Mouse (Mus musculus) liver, embryonic 13.5 days (tissue): ENCODE data around the gene Abhd10. TPM values are rescaled to one million over a fixed set of nuclear protein-coding genes. Genes with fewer than 3 reads are reported as not detected.

Experiments used
- ATAC-seq: fragments of 200-750 bp; cut with Nextera tagmentation; 2 replicates; pipeline ENCODE4 v1.8.0; 2017; ENCODE audit warnings: low read depth, mild to moderate bottlenecking, moderate number of reproducible peaks, moderate library complexity
- DNase-seq: peaks from one replicate; pipeline ENCODE4 v3.0.0; 2022
- H3K27ac ChIP-seq: fragments of 300-500 bp; sonication (generic); 2 replicates; pipeline ENCODE4 v1.5.1; 2015; ENCODE audit warnings: moderate library complexity, mild to moderate bottlenecking, inconsistent platforms
- H3K27me3 ChIP-seq: fragments of 300-500 bp; sonication (generic); 2 replicates; pipeline ENCODE4 v1.6.1; 2015; ENCODE audit warnings: mild to moderate bottlenecking, inconsistent platforms
- H3K36me3 ChIP-seq: fragments of 300-500 bp; sonication (generic); 2 replicates; pipeline ENCODE4 v1.6.1; 2015; ENCODE audit warnings: mild to moderate bottlenecking, inconsistent platforms
- H3K4me1 ChIP-seq: fragments of 300-500 bp; sonication (generic); replicated peaks from 2 replicates; pipeline ENCODE4 v1.6.1; 2015; ENCODE audit warnings: inconsistent platforms
- H3K4me2 ChIP-seq: fragments of 300-500 bp; sonication (generic); 2 replicates; pipeline ENCODE4 v1.6.1; 2015; ENCODE audit warnings: inconsistent platforms, mild to moderate bottlenecking, moderate library complexity
- H3K4me3 ChIP-seq: fragments of 300-500 bp; sonication (generic); replicated peaks from 2 replicates; pipeline ENCODE4 v1.5.1; 2015; ENCODE audit warnings: mild to moderate bottlenecking, inconsistent platforms
- H3K9ac ChIP-seq: fragments of 300-500 bp; sonication (generic); 2 replicates; pipeline ENCODE4 v1.6.1; 2015; ENCODE audit warnings: mild to moderate bottlenecking, inconsistent platforms
- H3K9me3 ChIP-seq: fragments of 300-500 bp; sonication (generic); replicated peaks from 2 replicates; pipeline ENCODE4 v1.6.1; 2016; ENCODE audit warnings: inconsistent platforms
- WGBS: fragments of 180-500 bp; shearing (Covaris S2); methylation state at CpG from one replicate; pipeline ENCODE4 v1.1.7; 2015; ENCODE audit not compliant: insufficient replicate concordance; 5-methylcytosine and 5-hydroxymethylcytosine counted together
- polyA plus RNA-seq: library from polyadenylated mRNA; unstranded; fragments of >200 nt; fragmentation: Nextera tagmentation; extraction: Ambion mirVana; gene quantifications from 2 replicates; pipeline ENCODE4 v1.2.1, GENCODE M21; 2015

Gene Abhd10
- 20.4 and 22.4 TPM in 2 replicates for polyA plus RNA-seq

DNA sequence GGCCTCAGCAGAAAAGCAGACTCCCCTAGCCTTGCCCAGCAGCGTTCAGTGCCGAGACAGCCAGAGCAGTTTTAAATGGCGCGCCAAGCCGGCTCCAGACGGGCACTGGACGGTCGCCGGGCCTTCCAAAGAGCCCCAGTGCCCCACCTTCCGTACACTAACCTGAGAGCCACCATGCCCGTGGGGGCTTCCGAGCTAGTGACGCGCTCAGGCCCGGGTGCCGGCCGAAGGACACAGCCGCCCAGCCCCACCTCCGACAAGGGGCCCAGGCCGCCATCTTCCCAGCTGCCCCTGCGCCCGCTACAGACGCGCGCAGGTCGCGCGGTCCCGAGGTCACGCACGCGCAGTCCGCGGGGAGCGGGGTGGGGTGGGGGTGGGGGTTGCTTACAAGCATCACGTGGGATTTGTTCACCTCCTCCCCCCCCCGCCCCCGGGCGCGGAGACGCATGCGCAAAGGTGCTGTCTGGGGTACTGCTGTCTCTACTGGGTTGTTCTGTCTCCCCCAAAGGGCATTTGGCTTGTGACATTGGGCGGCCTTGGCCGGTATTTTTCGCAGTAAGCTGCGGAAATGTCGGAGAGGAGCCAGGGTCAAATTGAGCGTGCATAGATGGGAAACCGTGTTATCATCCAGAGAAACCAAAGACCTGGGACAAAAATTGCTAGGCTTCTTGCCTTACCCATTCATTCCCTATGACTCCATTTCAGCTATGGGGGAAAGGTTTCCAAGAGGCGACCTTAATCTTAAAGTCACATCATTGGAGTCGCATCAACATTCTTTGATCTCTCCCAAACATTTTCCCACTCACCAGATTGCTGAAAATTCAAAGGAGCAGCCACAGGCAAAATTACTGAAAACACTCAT lies at the start of gene Abhd10:
Abhd10 (minus strand) TSS at position 341 of the 862 bp plus-strand sequence.
- Histone ChIP-seq H3K36me3 (peaks cover 11% of the 10 kb centered on the region; the same call in 1 of the 2 replicates), H3K4me1 (peaks cover 17% of the 10 kb centered on the region), H3K9me3 (no peaks in the 10 kb centered on the region), H3K27ac (peak within 1 kb of the TSS; percentile 84), H3K27me3 (no peaks in the 10 kb centered on the region), H3K9ac (peak within 1 kb of the TSS; percentile 90), H3K4me2 (peak within 1 kb of the TSS; percentile 70), H3K4me3 (peak within 1 kb of the TSS; percentile 86)
- ATAC-seq = peak; percentile 99
- under 1% methylated on average over 40 of the region's 51 CpGs for WGBS
- DNase-seq = peak; percentile 80

DNA sequence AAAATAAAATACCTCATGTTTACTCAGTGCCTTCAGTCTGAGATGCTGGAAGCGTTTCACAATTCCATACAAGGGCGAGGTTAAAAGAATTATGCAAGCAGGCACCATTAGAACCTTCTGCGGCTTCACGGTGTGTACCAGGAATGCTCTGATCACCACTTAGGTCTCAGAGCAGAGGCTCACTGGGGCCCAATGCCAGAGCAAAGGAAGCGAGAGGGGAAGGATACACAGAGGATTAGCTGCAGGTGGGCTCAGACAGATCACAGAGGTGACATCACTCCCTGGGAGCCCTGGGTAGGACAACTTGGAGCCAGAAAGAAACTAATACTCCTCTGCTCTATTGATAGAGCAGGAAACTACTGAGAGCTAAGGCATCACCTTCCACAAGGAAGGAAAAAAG lies 48.5 kb upstream of the Abhd10 start:
- no peak for ATAC-seq
- DNase-seq = no peak

DNA sequence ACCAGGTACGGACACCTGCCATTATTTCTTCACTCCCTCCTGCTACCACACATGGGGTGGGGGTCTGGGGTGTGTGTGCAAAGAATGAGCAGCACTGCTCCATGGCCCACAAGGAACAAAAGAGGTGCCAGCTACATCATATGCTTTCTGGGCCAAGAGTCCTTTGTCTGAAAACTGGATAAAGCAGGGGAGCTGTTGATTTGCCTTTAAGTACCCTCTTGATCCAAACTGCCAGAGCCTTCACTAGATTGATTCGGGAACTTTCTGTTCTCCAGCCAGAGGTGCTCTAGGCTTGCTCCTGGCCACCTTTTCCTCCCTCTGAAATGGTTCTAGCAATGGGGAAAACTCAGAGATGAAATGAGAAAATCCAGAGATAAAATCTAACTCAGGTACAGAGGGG lies 46.6 kb upstream of the Abhd10 start:
- 57% methylated on average over 2 of the region's 2 CpGs for WGBS

More for the DNA sequence above, 48.5 kb upstream of the Abhd10 start:
- Histone ChIP-seq H3K9ac (no peak overlapping the region), H3K4me2 (no peak overlapping the region), H3K36me3 (0 out of 2 replicates have a peak, but pooled peaks cover 4% of the 10 kb centered on the region), H3K27me3 (no peaks in the 10 kb centered on the region), H3K27ac (no peak overlapping the region), H3K4me1 (no peaks in the 10 kb centered on the region), H3K4me3 (no peak overlapping the region), H3K9me3 (no peaks in the 10 kb centered on the region)
- WGBS = 63% methylated on average over 5 of the region's 5 CpGs

DNA sequence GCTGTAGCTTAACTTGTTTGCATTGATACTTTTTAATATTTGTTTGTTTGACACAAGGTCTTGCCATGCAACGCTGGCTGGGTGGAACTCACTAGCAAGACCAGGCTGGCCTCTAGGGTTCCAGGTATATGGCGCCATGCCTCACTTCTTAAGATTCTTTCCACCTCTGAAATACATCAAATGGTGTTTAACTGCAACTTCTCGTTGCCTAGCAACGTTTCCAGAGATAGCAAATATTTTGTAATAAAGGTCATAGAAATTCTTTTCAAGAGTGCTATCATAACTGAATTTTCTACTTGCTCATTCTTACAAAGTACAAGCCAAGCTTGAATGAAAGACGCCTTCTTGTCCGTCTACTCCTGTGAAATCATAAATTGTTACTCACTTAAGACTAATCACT lies 44.9 kb upstream of the Abhd10 start:
- DNase-seq = no peak
- Histone ChIP-seq H3K9ac (no peak overlapping the region), H3K27me3 (no peaks in the 10 kb centered on the region), H3K4me2 (no peak overlapping the region), H3K4me1 (no peaks in the 10 kb centered on the region), H3K36me3 (0 out of 2 replicates have a peak, but pooled peaks cover 4% of the 10 kb centered on the region), H3K27ac (no peak overlapping the region), H3K4me3 (no peak overlapping the region), H3K9me3 (no peaks in the 10 kb centered on the region)
- WGBS = 69% methylated on average over 6 of the region's 6 CpGs
- no peak for ATAC-seq

More for the DNA sequence above, 46.6 kb upstream of the Abhd10 start:
- Histone ChIP-seq H3K27me3 (no peaks in the 10 kb centered on the region), H3K4me3 (no peak overlapping the region), H3K27ac (no peak overlapping the region), H3K36me3 (0 out of 2 replicates have a peak, but pooled peaks cover 4% of the 10 kb centered on the region), H3K4me1 (no peaks in the 10 kb centered on the region), H3K9me3 (no peaks in the 10 kb centered on the region), H3K9ac (no peak overlapping the region), H3K4me2 (no peak overlapping the region)
- no peak for ATAC-seq
- no peak for DNase-seq

DNA sequence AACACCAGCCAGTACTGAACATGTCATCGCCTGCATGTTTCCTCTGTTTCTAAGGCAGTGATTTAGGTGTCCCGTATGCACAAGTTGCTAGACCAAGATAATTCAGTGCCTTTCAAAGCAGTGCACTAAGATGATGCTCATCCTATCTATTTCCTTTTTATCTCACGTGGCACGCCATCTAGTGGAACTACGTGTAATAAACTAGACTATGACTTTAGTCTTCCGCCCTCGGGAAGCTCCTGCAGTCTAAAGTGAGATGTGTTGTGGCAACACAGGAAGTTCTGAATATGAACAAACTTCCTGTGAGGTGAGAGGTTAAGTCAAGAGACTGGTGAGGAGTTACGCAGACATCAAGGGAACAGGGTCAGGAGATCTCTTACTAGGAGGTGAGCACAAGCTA lies 43.9 kb upstream of the Abhd10 start:
- no peak overlapping the region for H3K4me2 ChIP-seq
- H3K4me3 ChIP-seq = no peak overlapping the region
- ATAC-seq (no peak), DNase-seq (no peak)
- 0 out of 2 replicates have a peak, but pooled peaks cover 4% of the 10 kb centered on the region for H3K36me3 ChIP-seq
- no peak overlapping the region for H3K27ac ChIP-seq
- 20% methylated on average over 8 of the region's 8 CpGs for WGBS
- no peaks in the 10 kb centered on the region for H3K4me1 ChIP-seq
- H3K9me3 ChIP-seq = no peaks in the 10 kb centered on the region
- H3K27me3 ChIP-seq = no peaks in the 10 kb centered on the region
- H3K9ac ChIP-seq = no peak overlapping the region

DNA sequence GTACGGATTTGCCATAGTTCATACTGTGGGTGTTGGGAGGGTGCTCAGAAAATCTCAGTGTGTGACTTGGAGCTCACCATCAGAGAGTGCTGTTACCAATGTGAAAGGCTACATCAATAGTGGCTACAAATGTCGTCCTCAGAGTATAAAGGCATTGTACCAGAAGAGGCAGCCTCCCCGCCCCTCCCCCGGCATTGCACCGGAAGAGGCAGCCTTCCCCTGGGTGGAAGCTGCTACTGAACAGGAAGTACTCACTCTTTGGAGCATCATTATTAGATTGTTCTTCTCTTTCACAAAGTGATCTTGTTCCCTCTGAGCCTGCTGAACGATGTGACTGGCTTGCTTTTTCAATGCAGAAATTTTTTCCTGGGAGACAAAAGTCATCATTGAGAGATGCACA lies 37.2 kb upstream of the Abhd10 start:
- DNase-seq (no peak), ATAC-seq (no peak)
- 48% methylated on average over 6 of the region's 6 CpGs for WGBS
- Histone ChIP-seq H3K27me3 (no peaks in the 10 kb centered on the region), H3K36me3 (peaks cover 13% of the 10 kb centered on the region; the same call in 1 of the 2 replicates), H3K27ac (no peak overlapping the region), H3K9me3 (no peaks in the 10 kb centered on the region), H3K4me2 (no peak overlapping the region), H3K4me1 (no peaks in the 10 kb centered on the region), H3K9ac (no peak overlapping the region), H3K4me3 (no peak overlapping the region)

DNA sequence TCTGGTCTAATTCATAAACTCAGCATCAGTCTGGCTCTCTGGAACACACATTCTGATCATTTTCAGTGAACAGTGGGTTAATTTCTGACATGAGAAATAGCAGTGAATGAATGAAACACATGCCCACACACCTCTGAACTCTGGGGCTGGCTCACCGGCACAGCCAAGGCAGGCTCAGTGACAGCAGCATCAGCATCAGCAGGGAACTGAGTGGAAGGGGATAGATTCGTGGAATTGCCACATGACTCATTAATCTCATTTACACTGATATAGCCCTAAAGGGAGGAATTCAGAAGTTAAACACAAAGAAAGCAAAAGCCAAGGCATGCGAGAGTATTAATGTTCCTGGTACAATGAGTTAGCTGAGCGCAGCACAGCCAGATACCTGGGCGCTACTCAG lies 32.1 kb upstream of the Abhd10 start:
- H3K27ac ChIP-seq = no peak overlapping the region
- no peak for DNase-seq
- WGBS = 72% methylated on average over 5 of the region's 5 CpGs
- H3K27me3 ChIP-seq = no peaks in the 10 kb centered on the region
- H3K4me3 ChIP-seq = no peak overlapping the region
- H3K9me3 ChIP-seq = no peaks in the 10 kb centered on the region
- no peak overlapping the region for H3K4me2 ChIP-seq
- H3K36me3 ChIP-seq = peaks cover 8% of the 10 kb centered on the region; the same call in 1 of the 2 replicates
- no peak for ATAC-seq
- no peaks in the 10 kb centered on the region for H3K4me1 ChIP-seq
- H3K9ac ChIP-seq = no peak overlapping the region

DNA sequence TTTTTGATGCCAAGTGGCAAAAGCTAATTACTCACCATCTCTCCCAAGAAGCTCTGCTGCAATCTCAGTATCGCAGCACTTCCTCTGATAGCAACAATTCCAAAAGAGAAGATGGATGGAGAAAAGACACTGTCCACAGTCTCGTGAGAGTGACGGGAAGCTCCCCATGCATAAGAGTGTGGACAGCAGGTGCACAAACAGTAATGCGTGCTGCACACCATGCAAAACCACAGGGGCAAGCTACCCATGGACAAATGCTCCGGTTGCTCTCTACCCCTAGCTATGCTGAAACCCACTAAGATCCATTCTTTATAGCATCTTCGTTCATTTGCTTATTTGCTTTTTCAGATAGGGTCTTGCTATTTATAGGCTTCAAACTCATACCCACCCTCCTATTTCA lies 28.2 kb upstream of the Abhd10 start:
- Histone ChIP-seq H3K4me1 (no peaks in the 10 kb centered on the region), H3K4me2 (no peak overlapping the region), H3K27me3 (no peaks in the 10 kb centered on the region), H3K27ac (no peak overlapping the region), H3K36me3 (no peaks in the 10 kb centered on the region; the same call in 1 of the 2 replicates), H3K9ac (no peak overlapping the region), H3K4me3 (no peak overlapping the region), H3K9me3 (no peaks in the 10 kb centered on the region)
- 75% methylated on average over 6 of the region's 6 CpGs for WGBS
- DNase-seq (no peak), ATAC-seq (no peak)

DNA sequence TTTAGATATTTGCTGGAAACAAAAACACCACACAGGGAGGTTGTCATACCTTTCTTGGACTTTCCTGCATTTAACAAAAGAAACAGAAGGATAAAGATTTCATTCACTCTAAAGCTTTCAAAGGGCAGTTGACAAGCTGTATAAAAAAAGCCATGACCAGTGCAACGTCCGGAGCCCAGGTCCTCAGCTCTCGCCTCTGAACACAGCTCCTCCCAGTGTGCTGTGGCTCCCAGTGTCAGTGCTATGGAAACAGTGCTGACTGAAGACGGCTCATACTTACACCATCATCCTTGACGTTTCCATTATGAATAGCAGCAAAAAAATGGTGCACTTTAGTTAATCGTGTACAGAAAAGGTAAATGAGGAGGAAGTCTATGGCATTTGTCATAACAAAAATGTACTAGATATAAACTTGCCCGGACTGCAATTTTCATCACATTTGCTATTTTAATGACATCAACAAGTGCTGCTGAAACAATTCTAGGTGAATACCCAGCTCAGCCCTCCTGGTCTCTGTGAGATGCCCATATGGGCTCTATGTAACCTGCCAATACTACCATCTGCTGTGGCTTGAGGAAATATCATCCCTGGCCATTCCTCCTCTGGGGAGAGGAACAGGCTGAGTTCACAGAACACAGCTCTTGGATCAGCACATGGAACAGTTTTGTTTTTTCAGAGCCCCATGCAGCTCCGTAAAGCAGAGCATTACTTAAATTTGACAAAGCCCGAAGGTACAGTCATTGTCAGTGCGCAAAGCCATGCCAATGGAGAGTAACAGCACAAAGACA lies 25.3 kb upstream of the Abhd10 start:
- no peaks in the 10 kb centered on the region for H3K27me3 ChIP-seq

DNA sequence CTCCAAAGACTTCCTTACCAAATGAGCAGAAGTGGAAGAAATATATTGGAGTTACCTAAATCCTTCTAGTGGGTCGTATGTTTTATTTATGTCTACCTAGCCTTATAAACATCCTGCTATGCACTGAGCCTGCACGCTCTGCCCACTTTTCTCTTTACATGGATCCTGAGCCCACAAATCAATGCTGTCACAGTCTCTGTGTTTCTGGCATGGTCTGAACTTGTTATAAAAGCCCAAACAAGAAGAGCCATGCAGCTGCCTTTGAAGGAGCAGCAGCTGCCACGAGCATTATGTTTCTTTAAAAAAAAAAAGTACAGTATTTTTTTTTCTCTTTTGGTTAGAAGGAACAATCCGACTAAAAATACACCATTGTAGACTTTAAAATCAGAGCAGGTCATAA lies 24.7 kb upstream of the Abhd10 start:
- DNase-seq (no peak), ATAC-seq (no peak)
- no peaks in the 10 kb centered on the region for H3K27me3 ChIP-seq
- no peak overlapping the region for H3K4me3 ChIP-seq
- no peak overlapping the region for H3K4me2 ChIP-seq
- no peaks in the 10 kb centered on the region for H3K9me3 ChIP-seq
- H3K36me3 ChIP-seq = no peaks in the 10 kb centered on the region; the same call in 1 of the 2 replicates
- 56% methylated on average over 4 of the region's 4 CpGs for WGBS
- H3K27ac ChIP-seq = no peak overlapping the region
- H3K9ac ChIP-seq = no peak overlapping the region
- H3K4me1 ChIP-seq = no peaks in the 10 kb centered on the region

More for the DNA sequence above, 25.3 kb upstream of the Abhd10 start:
- Histone ChIP-seq H3K4me3 (no peak overlapping the region), H3K4me1 (no peaks in the 10 kb centered on the region), H3K4me2 (no peak overlapping the region), H3K36me3 (no peaks in the 10 kb centered on the region; the same call in 1 of the 2 replicates), H3K9me3 (no peaks in the 10 kb centered on the region), H3K9ac (no peak overlapping the region), H3K27ac (no peak overlapping the region)
- WGBS = 74% methylated on average over 10 of the region's 10 CpGs
- DNase-seq (no peak), ATAC-seq (no peak)

DNA sequence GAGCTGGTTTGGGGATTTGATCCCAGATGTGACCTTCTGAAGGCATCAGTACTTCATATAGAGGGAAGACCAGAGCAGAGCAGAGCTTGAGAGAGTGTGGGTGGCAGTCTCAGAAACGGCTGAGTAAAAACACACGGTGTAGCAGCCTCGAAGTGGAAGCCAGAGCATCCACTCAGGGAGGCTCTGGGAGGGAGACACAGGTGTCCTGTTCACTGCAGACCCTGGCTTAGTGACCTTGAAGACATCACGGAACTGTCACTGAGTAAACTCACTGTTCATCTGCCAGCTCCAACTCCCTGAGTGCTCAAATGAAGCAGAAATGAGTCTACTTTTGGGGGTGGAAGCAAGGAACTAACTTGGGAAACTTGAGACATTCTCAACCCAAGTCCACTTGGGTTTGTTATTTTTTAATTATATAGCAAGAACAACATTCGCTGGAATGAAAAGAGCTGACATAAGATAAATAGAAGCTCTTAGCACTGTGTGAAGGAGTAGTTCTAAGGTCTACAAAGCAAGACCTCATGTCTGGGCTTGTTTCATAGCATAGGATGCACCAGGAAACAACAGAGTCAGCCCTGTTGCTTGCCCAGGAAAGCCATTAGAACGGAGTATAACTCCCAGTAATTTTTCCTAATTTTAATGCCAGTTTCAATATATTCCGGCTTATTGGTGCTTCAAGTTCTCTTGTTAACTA lies 23.2 kb upstream of the Abhd10 start:
- DNase-seq (no peak), ATAC-seq (no peak)
- no peaks in the 10 kb centered on the region for H3K27me3 ChIP-seq
- H3K36me3 ChIP-seq = no peaks in the 10 kb centered on the region; the same call in 1 of the 2 replicates
- H3K4me3 ChIP-seq = no peak overlapping the region
- no peak overlapping the region for H3K27ac ChIP-seq
- no peak overlapping the region for H3K9ac ChIP-seq
- no peak overlapping the region for H3K4me2 ChIP-seq
- H3K4me1 ChIP-seq = no peaks in the 10 kb centered on the region
- H3K9me3 ChIP-seq = no peaks in the 10 kb centered on the region
- 67% methylated on average over 7 of the region's 7 CpGs for WGBS
